Mouse (Mus musculus) lung, embryonic 14.5 days (tissue): Measurements from ENCODE around the gene Pradc1. TPM values are rescaled to one million over a fixed set of nuclear protein-coding genes. Genes with fewer than 3 reads are reported as not detected.

Experiments used
- ATAC-seq: fragments of 200-750 bp; cut with Nextera tagmentation; 2 replicates; pipeline ENCODE4 v1.8.0; 2017; ENCODE audit warnings: mild to moderate bottlenecking, moderate TSS enrichment, moderate library complexity; ENCODE audit not compliant: insufficient read depth
- DNase-seq: peaks from one replicate; pipeline ENCODE4 v3.0.0-alpha.2; 2015
- H3K27ac ChIP-seq: fragments of 300-500 bp; sonication (generic); 2 replicates; pipeline ENCODE4 v1.5.1; 2014; ENCODE audit warnings: low read depth, mild to moderate bottlenecking, moderate library complexity
- H3K27me3 ChIP-seq: fragments of 300-500 bp; sonication (generic); 2 replicates; pipeline ENCODE4 v1.6.1; 2014; ENCODE audit warnings: low read length, control low read depth; ENCODE audit not compliant: insufficient read depth
- H3K36me3 ChIP-seq: fragments of 300-500 bp; sonication (generic); 2 replicates; pipeline ENCODE4 v1.6.1; 2014; ENCODE audit warnings: control low read depth; ENCODE audit not compliant: insufficient read depth
- H3K4me1 ChIP-seq: fragments of 300-500 bp; sonication (generic); 2 replicates; pipeline ENCODE4 v1.6.1; 2014; ENCODE audit warnings: antibody characterized with exemption, control low read depth; ENCODE audit not compliant: insufficient read depth
- H3K4me2 ChIP-seq: fragments of 300-500 bp; sonication (generic); 2 replicates; pipeline ENCODE4 v1.6.1; 2014; ENCODE audit warnings: mild to moderate bottlenecking
- H3K4me3 ChIP-seq: fragments of 300-500 bp; sonication (generic); 2 replicates; pipeline ENCODE4 v1.5.1; 2014; ENCODE audit warnings: low read depth, low read length
- H3K9ac ChIP-seq: fragments of 300-500 bp; sonication (generic); 2 replicates; pipeline ENCODE4 v1.6.1; 2014
- H3K9me3 ChIP-seq: fragments of 300-500 bp; sonication (generic); 2 replicates; pipeline ENCODE4 v1.6.1; 2016; ENCODE audit warnings: low read depth, low read length, control low read depth
- CTCF ChIP-seq: IDR thresholded peaks from 2 replicates; pipeline ENCODE4 v1.5.1; 2016; ENCODE audit warnings: antibody characterized with exemption, low read depth
- WGBS: fragments of 180-500 bp; shearing (Covaris S2); extraction: QIAGEN DNeasy Blood & Tissue Kit; methylation state at CpG from one replicate; pipeline ENCODE4 v1.1.7; 2014; 5-methylcytosine and 5-hydroxymethylcytosine counted together
- polyA plus RNA-seq: library from polyadenylated mRNA; unstranded; fragments of >200 nt; fragmentation: Nextera tagmentation; extraction: Ambion mirVana; gene quantifications from 2 replicates; pipeline ENCODE4 v1.2.1, GENCODE M21; 2014

The Pradc1 gene
- polyA plus RNA-seq, 1 experiment from 2014 or later = 27.3 TPM

DNA sequence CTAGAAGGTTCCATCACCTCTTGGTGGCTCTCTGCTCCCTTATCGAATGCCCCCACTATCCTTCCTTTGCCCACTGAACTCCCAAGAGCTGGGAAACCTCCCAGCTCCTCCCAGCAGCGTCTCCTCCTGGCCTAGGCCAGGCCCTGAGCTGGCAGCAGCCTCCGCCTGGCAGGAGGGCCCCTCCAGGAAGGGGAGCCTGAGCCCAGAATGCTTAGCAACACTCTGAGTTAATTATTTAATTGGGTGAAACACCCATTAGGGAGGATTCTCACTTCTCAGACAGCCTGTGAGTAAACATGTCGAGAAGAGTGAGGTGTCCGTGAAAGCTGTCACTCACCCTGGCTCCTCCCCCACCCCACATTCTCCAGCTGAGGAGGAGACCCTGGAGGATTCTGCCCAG lies 52.1 kb downstream of the Pradc1 start:
- Histone ChIP-seq H3K9ac (no peak overlapping the region), H3K27ac (no peak overlapping the region), H3K4me2 (no peak overlapping the region), H3K27me3 (no peaks in the 10 kb centered on the region), H3K36me3 (no peaks in the 10 kb centered on the region), H3K4me3 (no peak overlapping the region), H3K4me1 (no peaks in the 10 kb centered on the region), H3K9me3 (no peaks in the 10 kb centered on the region)
- WGBS = 15% methylated on average over 5 of the region's 5 CpGs
- no peak for ATAC-seq
- TF ChIP-seq CTCF = no peak
- no peak for DNase-seq

DNA sequence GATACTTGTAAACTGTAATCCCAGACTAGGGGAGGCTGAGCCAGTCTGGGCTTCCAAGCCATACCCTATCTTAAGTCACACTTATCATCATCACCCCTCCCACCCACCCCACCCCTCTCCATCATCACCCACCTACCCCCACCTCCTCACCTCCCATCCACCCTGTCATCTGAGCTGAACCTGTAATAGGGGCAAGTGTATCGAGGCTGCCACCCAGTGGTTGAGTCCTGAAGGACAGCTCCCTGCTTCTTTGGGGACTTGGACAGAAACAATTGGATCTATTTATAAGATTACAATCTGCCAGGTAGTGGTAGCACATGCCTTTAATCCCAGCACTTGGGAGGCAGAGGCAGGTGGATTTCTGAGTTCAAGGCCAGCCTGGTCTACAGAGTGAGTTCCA lies 54.6 kb downstream of the Pradc1 start:
- DNase-seq (peak; percentile 45), ATAC-seq (no peak)
- no peaks in the 10 kb centered on the region for H3K36me3 ChIP-seq
- no peak overlapping the region for H3K27ac ChIP-seq
- H3K4me2 ChIP-seq = no peak overlapping the region
- 15% methylated on average over 1 of the region's 1 CpGs for WGBS
- no peaks in the 10 kb centered on the region for H3K27me3 ChIP-seq
- H3K9ac ChIP-seq = no peak overlapping the region
- no peak overlapping the region for H3K4me3 ChIP-seq
- no peaks in the 10 kb centered on the region for H3K4me1 ChIP-seq
- no peaks in the 10 kb centered on the region for H3K9me3 ChIP-seq
- peak; percentile 65 for TF ChIP-seq CTCF

Other genes with a start within 250 kb of the Pradc1 start
- gene Sfxn5, start 118.5 kb downstream of the Pradc1 start, polyA plus RNA-seq = 5.9 and 8.3 TPM in 2 replicates
- 10.1 and 10.6 TPM in 2 replicates for gene Rab11fip5, start 77.3 kb downstream of the Pradc1 start, polyA plus RNA-seq
- 0.19 and 0.37 TPM in 2 replicates for gene Noto, start 28.1 kb downstream of the Pradc1 start, polyA plus RNA-seq
- 67.3 and 68.3 TPM in 2 replicates for gene Smyd5, start 20.0 kb downstream of the Pradc1 start, polyA plus RNA-seq
- gene Cct7, start 456 bp downstream of the Pradc1 start, polyA plus RNA-seq = 501 and 506 TPM in 2 replicates
- gene Fbxo41, start 51.0 kb upstream of the Pradc1 start, polyA plus RNA-seq = 0.15 and 0.29 TPM in 2 replicates
- not detected in 2 replicates for gene Egr4, start 61.6 kb upstream of the Pradc1 start, polyA plus RNA-seq
- gene Alms1, start 135.6 kb upstream of the Pradc1 start, polyA plus RNA-seq = 7.1 and 7.8 TPM in 2 replicates